Mouse (Mus musculus): Measurements from ENCODE around the gene Ddx58. TPM values are rescaled to one million over a fixed set of nuclear protein-coding genes. Genes with fewer than 3 reads are reported as not detected.

Ddx58 gene
- 1.5 and 2.0 TPM in 2 replicates for polyA plus RNA-seq (2015; fragmentation: Nextera tagmentation; extraction: Ambion mirVana)

- Histone ChIP-seq H3K4me2 (peak within 1 kb of the TSS; percentile 82), H3K9ac (peak within 1 kb of the TSS; percentile 63), H3K36me3 (ENCODE audit: poor library complexity, severe bottlenecking) (no peaks in the 10 kb centered on the region), H3K4me1 (peaks cover 10% of the 10 kb centered on the region), H3K27ac (no peak within 1 kb of the TSS), H3K9me3 (replicated peaks) (no peaks in the 10 kb centered on the region), H3K27me3 (0 out of 2 replicates have a peak, but pooled peaks cover 5% of the 10 kb centered on the region), H3K4me3 (peak within 1 kb of the TSS; percentile 52)
- ATAC-seq = peak; percentile 74
- WGBS = 4% methylated on average over 35 of the region's 35 CpGs
These were observed at the start of gene Ddx58 for GRCm38 (mm10) chr4:40239409-40240271. Gene Ddx58 (minus strand): TSS chr4:40239828.

GRCm38 (mm10) chr4:40289046-40289445 lies 49.4 kb upstream of the Ddx58 start:
- ATAC-seq = no peak
- H3K4me1 ChIP-seq = no peaks in the 10 kb centered on the region
- H3K27ac ChIP-seq = no peak overlapping the region
- H3K36me3 ChIP-seq (ENCODE audit: poor library complexity, severe bottlenecking) = no peaks in the 10 kb centered on the region
- H3K9me3 ChIP-seq (replicated peaks) = peaks cover 4% of the 10 kb centered on the region; the same call in 1 of the 2 replicates
- H3K27me3 ChIP-seq = no peaks in the 10 kb centered on the region
- H3K4me2 ChIP-seq = no peak overlapping the region
- WGBS = 93% methylated on average over 2 of the region's 2 CpGs
- H3K9ac ChIP-seq = no peak overlapping the region
- no peak overlapping the region for H3K4me3 ChIP-seq

GRCm38 (mm10) chr4:40287415-40287814 lies 47.8 kb upstream of the Ddx58 start:
- Histone ChIP-seq H3K9ac (no peak overlapping the region), H3K4me2 (no peak overlapping the region), H3K4me1 (no peaks in the 10 kb centered on the region), H3K27me3 (no peaks in the 10 kb centered on the region), H3K27ac (no peak overlapping the region), H3K36me3 (ENCODE audit: poor library complexity, severe bottlenecking) (no peaks in the 10 kb centered on the region), H3K4me3 (no peak overlapping the region), H3K9me3 (replicated peaks) (peaks cover 3% of the 10 kb centered on the region; the same call in 1 of the 2 replicates)
- ATAC-seq = no peak
- WGBS = 79% methylated on average over 6 of the region's 6 CpGs

- 0 out of 2 replicates have a peak, but pooled peaks cover 2% of the 10 kb centered on the region for H3K9me3 ChIP-seq (replicated peaks)
- H3K4me1 ChIP-seq = no peaks in the 10 kb centered on the region
- no peaks in the 10 kb centered on the region for H3K27me3 ChIP-seq
- WGBS = 17% methylated on average over 4 of the region's 4 CpGs
- no peak overlapping the region for H3K9ac ChIP-seq
- H3K4me3 ChIP-seq = no peak overlapping the region
- H3K27ac ChIP-seq = no peak overlapping the region
- no peak for ATAC-seq
- no peak overlapping the region for H3K4me2 ChIP-seq
- H3K36me3 ChIP-seq (ENCODE audit: poor library complexity, severe bottlenecking) = no peaks in the 10 kb centered on the region
These were observed 46.0 kb upstream of the Ddx58 start for GRCm38 (mm10) chr4:40285582-40285981.

GRCm38 (mm10) chr4:40279276-40279900 lies 39.8 kb upstream of the Ddx58 start, which contains the start of gene Ndufb6:
Gene Ndufb6 (minus strand): TSS chr4:40279421.
- Histone ChIP-seq H3K27ac (no peak within 1 kb of the TSS), H3K27me3 (no peaks in the 10 kb centered on the region), H3K9me3 (replicated peaks) (no peaks in the 10 kb centered on the region), H3K4me2 (peak within 1 kb of the TSS; percentile 95), H3K9ac (peak within 1 kb of the TSS; percentile 90), H3K4me1 (peaks cover 14% of the 10 kb centered on the region), H3K36me3 (ENCODE audit: poor library complexity, severe bottlenecking) (peaks cover 19% of the 10 kb centered on the region), H3K4me3 (peak within 1 kb of the TSS; percentile 90)
- ATAC-seq = peak; percentile 95
- WGBS = under 1% methylated on average over 36 of the region's 36 CpGs

DNA sequence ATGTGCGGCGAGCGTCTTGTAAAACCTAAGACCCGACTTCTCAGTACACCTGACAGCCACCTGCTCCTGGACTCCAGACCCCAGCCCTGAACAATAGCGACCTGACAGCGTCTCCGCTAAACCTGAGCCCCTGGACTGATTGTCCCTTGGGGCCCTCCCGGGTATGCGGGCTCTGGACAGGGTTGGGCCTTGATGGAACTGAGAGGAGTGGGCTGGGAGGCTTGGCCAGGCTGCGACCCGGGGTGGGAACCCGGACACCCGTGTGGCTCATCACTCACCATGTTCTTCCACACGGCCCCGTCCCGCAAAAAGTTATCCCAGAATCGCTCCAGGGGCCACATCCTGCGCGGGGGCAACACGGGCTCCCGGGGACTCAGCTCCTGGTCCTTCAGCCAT lies 39.2 kb upstream of the Ddx58 start:
- Histone ChIP-seq H3K4me3 (peak overlapping the region; percentile 90), H3K4me1 (peaks cover 14% of the 10 kb centered on the region), H3K9ac (peak overlapping the region; percentile 90), H3K4me2 (peak overlapping the region; percentile 95), H3K27me3 (no peaks in the 10 kb centered on the region), H3K9me3 (replicated peaks) (no peaks in the 10 kb centered on the region), H3K27ac (no peak overlapping the region), H3K36me3 (ENCODE audit: poor library complexity, severe bottlenecking) (peaks cover 22% of the 10 kb centered on the region)
- ATAC-seq = peak; percentile 73
- 1% methylated on average over 21 of the region's 21 CpGs for WGBS

- Histone ChIP-seq H3K4me2 (peak within 1 kb of the TSS; percentile 81), H3K27ac (peak within 1 kb of the TSS; percentile 92), H3K4me1 (peaks cover 31% of the 10 kb centered on the region), H3K9me3 (replicated peaks) (no peaks in the 10 kb centered on the region), H3K27me3 (no peaks in the 10 kb centered on the region), H3K4me3 (peak within 1 kb of the TSS; percentile 71), H3K36me3 (ENCODE audit: poor library complexity, severe bottlenecking) (peaks cover 40% of the 10 kb centered on the region), H3K9ac (peak within 1 kb of the TSS; percentile 81)
- under 1% methylated on average over 38 of the region's 38 CpGs for WGBS
- ATAC-seq = peak; percentile 95
These were observed 29.9 kb upstream of the Ddx58 start, which contains the start of the genes Smim27 and Topors for GRCm38 (mm10) chr4:40269430-40270032. Gene Smim27 (plus strand): TSS chr4:40269579. Gene Topors (minus strand): TSS chr4:40269850.

DNA sequence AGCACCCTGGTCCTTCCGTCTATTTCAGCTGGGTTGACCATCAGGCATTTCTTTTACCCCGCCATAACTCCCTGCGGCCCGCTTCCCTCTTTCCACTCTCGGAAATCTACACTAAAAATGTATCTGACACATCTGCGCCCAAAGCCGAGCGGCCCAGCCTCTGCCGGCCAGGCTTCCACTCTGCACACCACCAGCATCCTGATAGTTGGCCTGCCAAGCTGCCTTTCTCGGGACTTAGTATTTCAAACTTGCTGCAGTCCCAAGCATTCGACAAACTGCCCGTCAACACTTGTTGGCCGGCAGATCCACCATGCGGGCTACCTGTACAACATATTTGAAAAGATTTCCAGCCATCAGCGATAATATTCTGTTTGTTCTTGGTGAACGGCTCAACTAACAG lies 29.2 kb upstream of the Ddx58 start:
- Histone ChIP-seq H3K36me3 (ENCODE audit: poor library complexity, severe bottlenecking) (peaks cover 37% of the 10 kb centered on the region), H3K27me3 (no peaks in the 10 kb centered on the region), H3K4me1 (peaks cover 31% of the 10 kb centered on the region), H3K9ac (peak overlapping the region; percentile 81), H3K4me3 (peak overlapping the region; percentile 71), H3K27ac (peak overlapping the region; percentile 92), H3K9me3 (replicated peaks) (no peaks in the 10 kb centered on the region), H3K4me2 (peak overlapping the region; percentile 81)
- ATAC-seq = peak; percentile 5
- WGBS = under 1% methylated on average over 16 of the region's 16 CpGs

- Histone ChIP-seq H3K36me3 (ENCODE audit: poor library complexity, severe bottlenecking) (peaks cover 34% of the 10 kb centered on the region), H3K4me3 (peak overlapping the region; percentile 71), H3K9ac (peak overlapping the region; percentile 81), H3K9me3 (replicated peaks) (no peaks in the 10 kb centered on the region), H3K4me1 (peaks cover 31% of the 10 kb centered on the region), H3K4me2 (peak overlapping the region; percentile 81), H3K27me3 (no peaks in the 10 kb centered on the region), H3K27ac (peak overlapping the region; percentile 92)
- ATAC-seq = peak; percentile 84
- WGBS = 0% methylated on average over 46 of the region's 50 CpGs
These were observed 28.7 kb upstream of the Ddx58 start for GRCm38 (mm10) chr4:40268204-40268813.

DNA sequence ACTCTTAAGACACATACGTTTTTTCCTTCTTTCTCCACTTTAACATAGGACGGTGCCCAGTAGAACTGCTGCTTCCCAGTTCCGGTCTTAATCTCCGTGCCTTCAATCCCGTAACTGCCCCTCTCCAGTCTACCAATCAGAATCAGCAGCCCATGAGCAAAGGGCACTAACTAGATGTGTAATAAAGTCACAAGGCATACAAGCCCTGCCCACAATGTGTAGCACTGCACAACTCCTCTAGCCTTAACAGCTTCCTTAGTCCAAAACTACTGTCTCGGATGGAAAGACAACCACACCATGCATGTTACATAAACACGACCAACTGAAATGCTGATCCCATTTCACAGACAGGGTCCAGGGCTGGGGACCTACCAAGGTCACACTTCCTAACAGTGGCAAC lies 28.1 kb upstream of the Ddx58 start:
- peak overlapping the region; percentile 81 for H3K9ac ChIP-seq
- 73% methylated on average over 7 of the region's 7 CpGs for whole genome bisulfite sequencing
- H3K4me3 ChIP-seq = peak overlapping the region; percentile 71
- no peaks in the 10 kb centered on the region for H3K9me3 ChIP-seq (replicated peaks)
- peaks cover 32% of the 10 kb centered on the region for H3K36me3 ChIP-seq (ENCODE audit: poor library complexity, severe bottlenecking)
- H3K27ac ChIP-seq = peak overlapping the region; percentile 62
- H3K4me1 ChIP-seq = peaks cover 31% of the 10 kb centered on the region
- peak overlapping the region; percentile 81 for H3K4me2 ChIP-seq
- ATAC-seq = no peak
- H3K27me3 ChIP-seq = no peaks in the 10 kb centered on the region

GRCm38 (mm10) chr4:40264321-40264720 lies 24.7 kb upstream of the Ddx58 start:
- Histone ChIP-seq H3K9me3 (replicated peaks) (no peaks in the 10 kb centered on the region), H3K9ac (no peak overlapping the region), H3K36me3 (ENCODE audit: poor library complexity, severe bottlenecking) (peaks cover 57% of the 10 kb centered on the region), H3K4me3 (no peak overlapping the region), H3K4me2 (no peak overlapping the region), H3K27ac (no peak overlapping the region), H3K27me3 (no peaks in the 10 kb centered on the region), H3K4me1 (peaks cover 31% of the 10 kb centered on the region)
- ATAC-seq = no peak
- 88% methylated on average over 1 of the region's 1 CpGs for WGBS

Measured in forebrain, embryonic 13.5 days (tissue).